Mouse (Mus musculus): ENCODE measurements around the gene Stpg2.

The Stpg2 gene

DNA sequence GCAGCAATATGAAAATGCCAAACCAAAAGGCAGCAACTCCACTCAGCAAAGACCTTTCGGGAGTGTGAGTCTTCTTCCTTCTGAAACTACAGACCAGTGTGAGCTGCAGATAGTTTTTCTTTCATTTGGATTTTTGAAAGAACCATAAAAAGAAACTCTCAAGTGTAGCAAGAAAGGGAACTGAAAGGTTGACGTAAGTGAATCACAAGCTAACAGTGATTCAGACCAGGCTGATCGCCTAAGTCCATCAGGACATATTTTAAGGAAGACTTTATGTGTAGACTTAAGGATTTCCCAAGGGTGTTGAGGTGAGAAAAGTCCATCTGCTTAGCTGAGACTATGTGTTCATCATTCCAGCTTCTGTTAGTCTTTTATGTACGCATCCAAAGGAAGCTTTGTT, 533.9 kb downstream of the Stpg2 start:
- no peak for DNase-seq (ENCODE audit: low spot score)

Measured in embryo, embryonic 10.5 days (tissue).